In genomic region chr8:92472257-92472656, GRCm38 (mm10) we compare ENCODE assay signal across 11 mouse cellular contexts.
"Had no signal": no experiment of that assay in that cellular context is flagged by ENCODE, and none has a peak within 500 bp of the region (broad histone marks: within the 10 kb centered on the region; RNA-seq: fewer than 3 reads in every experiment).

No protein-coding gene starts in this region.

- DNase-seq: left cerebral cortex, postnatal 4 days; lung, adult 18-20 months; right cerebral cortex, adult 18-20 months; right cerebral cortex, postnatal 25 days; thymus, postnatal 4 days had no signal

- H3K9ac ChIP-seq: limb, embryonic 13.5 days; liver, embryonic 14.5 days; neural tube, embryonic 15.5 days had no signal

- H3K9me3 ChIP-seq: limb, embryonic 13.5 days; neural tube, embryonic 15.5 days had no signal

- H3K4me2 ChIP-seq: limb, embryonic 13.5 days; neural tube, embryonic 15.5 days had no signal

- H3K27ac ChIP-seq: layer of hippocampus, adult 2 months; limb, embryonic 13.5 days; liver, embryonic 14.5 days; neural tube, embryonic 15.5 days; stomach, postnatal 0 days had no signal

- H3K4me3 ChIP-seq: layer of hippocampus, adult 2 months; limb, embryonic 13.5 days; myocyte; neural tube, embryonic 15.5 days had no signal

- H3K36me3 ChIP-seq: limb, embryonic 13.5 days; neural tube, embryonic 15.5 days had no signal
